Mouse (Mus musculus) liver, adult 2 months (tissue): Measurements from ENCODE around the gene Retnlb. TPM values are rescaled to one million over a fixed set of nuclear protein-coding genes. Genes with fewer than 3 reads are reported as not detected.
"Not testable (repeated sequence)": the region's sequence is repeated elsewhere in the genome, so short reads cannot be mapped to it uniquely, and the experiment has no call there.

ENCODE experiments used
- DNase-seq: peaks from one replicate; pipeline ENCODE4 v3.0.0-alpha.2; 2011; ENCODE audit warnings: low read depth, low spot score; ENCODE audit errors: extremely low read depth
- H3K27ac ChIP-seq: fragments of 200-500 bp; replicated peaks from 2 replicates; pipeline ENCODE4 v1.5.1; 2012; ENCODE audit warnings: low read depth, mild to moderate bottlenecking, control low read depth, inconsistent platforms, low read length; ENCODE audit not compliant: insufficient read depth
- H3K27me3 ChIP-seq: fragments of 200-500 bp; 2 replicates; pipeline ENCODE4 v1.6.1; 2012; ENCODE audit warnings: mild to moderate bottlenecking, moderate library complexity, low read length, inconsistent platforms; ENCODE audit not compliant: control insufficient read depth, insufficient read depth
- H3K36me3 ChIP-seq: fragments of 200-500 bp; 2 replicates; pipeline ENCODE4 v1.6.1; 2012; ENCODE audit warnings: low read length, inconsistent platforms; ENCODE audit not compliant: control insufficient read depth, insufficient read depth
- H3K4me1 ChIP-seq: fragments of 200-500 bp; 2 replicates; pipeline ENCODE4 v1.6.1; 2011; ENCODE audit warnings: low read length; ENCODE audit not compliant: control insufficient read depth, insufficient read depth
- H3K4me3 ChIP-seq: fragments of 200-500 bp; 2 replicates; pipeline ENCODE4 v1.5.1; 2011; ENCODE audit warnings: low read depth, mild to moderate bottlenecking, control low read depth, low read length, moderate library complexity; ENCODE audit not compliant: insufficient read depth
- H3K79me2 ChIP-seq: fragments of 200-500 bp; 2 replicates; pipeline ENCODE4 v1.6.1; 2012; ENCODE audit warnings: inconsistent platforms, mild to moderate bottlenecking, low read length, moderate library complexity; ENCODE audit not compliant: control insufficient read depth, insufficient read depth
- H3K9ac ChIP-seq: fragments of 200-500 bp; 2 replicates; pipeline ENCODE4 v1.6.1; 2012; ENCODE audit warnings: low read depth, mild to moderate bottlenecking, control low read depth, inconsistent platforms, low read length
- CTCF ChIP-seq: fragments of 200-500 bp; IDR thresholded peaks from 2 replicates; pipeline ENCODE4 v1.5.1; 2011; ENCODE audit warnings: low read depth, low read length, control low read depth
- POLR2A ChIP-seq: fragments of 200-500 bp; IDR thresholded peaks from 2 replicates; pipeline ENCODE4 v1.6.1; 2011; ENCODE audit warnings: low read length, control low read depth; ENCODE audit not compliant: insufficient read depth; ENCODE audit errors: extremely low read depth
- WGBS: fragments of 180-500 bp; shearing (Covaris S2); methylation state at CpG from one replicate; pipeline ENCODE4 v1.1.7; 2018; 5-methylcytosine and 5-hydroxymethylcytosine counted together
- polyA plus RNA-seq: library from polyadenylated mRNA; depleted of rRNA; stranded (reverse); fragments of >200 nt; gene quantifications from 2 replicates; pipeline ENCODE4 v1.2.3, GENCODE M21; 2012; rRNA removed
- total RNA-seq: library from RNA; depleted of rRNA; stranded (reverse); fragments of >200 nt; gene quantifications from 2 replicates; pipeline ENCODE4 v1.2.3, GENCODE M21; 2014; rRNA removed

The Retnlb gene
- total and polyA plus RNA-seq, 2 experiments, result not detected

DNA sequence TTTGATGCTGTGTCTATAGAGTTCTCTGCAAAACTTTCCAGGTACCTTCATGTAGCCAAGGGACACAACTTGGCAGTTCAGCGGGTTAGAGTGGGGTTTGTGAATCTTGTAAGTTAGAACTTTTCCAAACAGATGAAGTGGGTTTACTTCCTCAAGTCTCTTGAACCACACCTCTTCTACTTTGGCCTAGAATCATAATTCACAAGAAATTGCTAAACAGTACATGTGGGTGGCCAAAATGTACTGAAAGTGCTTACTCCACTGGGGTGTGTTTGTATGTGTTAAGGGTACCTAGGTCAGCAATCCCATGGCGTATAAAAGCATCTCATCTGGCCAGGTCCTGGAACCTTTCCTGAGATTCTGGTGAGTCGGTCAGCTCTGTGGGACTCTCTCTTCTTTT lies 25.6 kb downstream of the Retnlb start, which contains the start of gene Retnla:
TSS of gene Retnla (plus strand) at position 286 of the 400 bp plus-strand sequence.
- Histone ChIP-seq H3K4me1 (no peaks in the 10 kb centered on the region; the same call in 1 of the 2 replicates), H3K9ac (no peak within 1 kb of the TSS), H3K79me2 (no peaks in the 10 kb centered on the region), H3K4me3 (no peak within 1 kb of the TSS), H3K36me3 (no peaks in the 10 kb centered on the region), H3K27me3 (no peaks in the 10 kb centered on the region), H3K27ac (no peak within 1 kb of the TSS)
- whole genome bisulfite sequencing, result 87% methylated on average over 3 of the region's 3 CpGs
- DNase-seq, result no peak
- no peak for TF ChIP-seq POLR2A
- TF ChIP-seq CTCF, result no peak

DNA sequence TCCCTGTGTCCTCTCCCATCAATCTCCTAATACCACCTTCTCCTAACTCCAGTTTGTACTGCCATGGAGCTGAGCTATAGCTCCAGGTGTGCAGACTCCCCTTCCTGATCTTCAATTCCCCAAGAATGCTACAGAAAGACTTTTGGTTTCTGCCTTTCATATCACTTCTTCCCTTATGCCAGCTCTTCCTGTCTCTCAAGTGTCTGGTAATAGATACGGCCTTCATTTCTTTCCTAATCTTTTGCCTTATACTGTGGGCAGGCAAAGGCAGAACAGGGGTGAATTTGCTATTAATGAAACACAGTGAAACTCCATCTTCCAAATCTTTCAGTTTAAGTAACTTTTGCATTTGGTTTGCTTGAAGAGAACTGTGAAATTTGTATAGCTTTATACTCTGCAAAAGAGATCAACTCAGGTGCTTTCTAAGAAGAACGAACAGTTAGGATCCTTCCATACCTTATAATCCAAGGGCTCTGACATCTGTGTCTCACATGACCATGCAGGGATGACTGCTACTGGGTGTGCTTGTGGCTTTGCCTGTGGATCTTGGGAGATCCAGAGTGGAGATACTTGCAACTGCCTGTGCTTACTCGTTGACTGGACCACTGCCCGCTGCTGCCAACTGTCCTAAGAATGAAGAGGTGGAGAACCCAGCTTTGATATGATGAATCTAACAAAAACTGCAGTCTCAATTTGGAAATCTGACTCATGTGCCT lies 27.2 kb downstream of the Retnlb start:
- H3K4me1 ChIP-seq, result no peaks in the 10 kb centered on the region; the same call in 1 of the 2 replicates
- H3K9ac ChIP-seq, result no peak overlapping the region
- DNase-seq, result no peak
- no peak for TF ChIP-seq POLR2A
- no peaks in the 10 kb centered on the region for H3K79me2 ChIP-seq
- H3K4me3 ChIP-seq, result no peak overlapping the region
- 86% methylated on average over 4 of the region's 4 CpGs for WGBS
- H3K27me3 ChIP-seq, result no peaks in the 10 kb centered on the region
- H3K36me3 ChIP-seq, result no peaks in the 10 kb centered on the region
- H3K27ac ChIP-seq, result no peak overlapping the region

DNA sequence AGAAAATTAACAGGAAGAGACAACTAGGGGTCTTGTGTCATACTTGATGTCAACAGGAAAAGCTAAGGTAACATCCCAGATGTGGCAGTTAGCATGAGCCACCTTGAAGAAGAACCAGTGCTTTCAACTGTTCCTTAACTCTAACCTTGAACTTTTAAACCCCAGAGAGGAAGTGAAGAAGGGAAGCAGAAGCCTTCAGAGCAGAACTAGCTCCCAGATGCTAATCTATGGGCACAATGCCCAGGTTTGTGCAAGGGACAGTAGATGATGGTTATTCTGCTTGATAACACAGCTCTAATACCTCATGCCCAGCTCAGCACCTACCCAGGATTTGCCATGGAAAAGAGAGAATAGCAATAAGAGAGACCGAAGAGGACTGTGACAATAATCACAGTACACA lies 48.3 kb downstream of the Retnlb start:
- not testable (repeated sequence) for H3K4me1 ChIP-seq, H3K9ac ChIP-seq, H3K4me3 ChIP-seq, H3K27me3 ChIP-seq, H3K79me2 ChIP-seq, H3K36me3 ChIP-seq, H3K27ac ChIP-seq
- DNase-seq, result peak; percentile 8
- 100% methylated on average over 1 of the region's 1 CpGs for WGBS

DNA sequence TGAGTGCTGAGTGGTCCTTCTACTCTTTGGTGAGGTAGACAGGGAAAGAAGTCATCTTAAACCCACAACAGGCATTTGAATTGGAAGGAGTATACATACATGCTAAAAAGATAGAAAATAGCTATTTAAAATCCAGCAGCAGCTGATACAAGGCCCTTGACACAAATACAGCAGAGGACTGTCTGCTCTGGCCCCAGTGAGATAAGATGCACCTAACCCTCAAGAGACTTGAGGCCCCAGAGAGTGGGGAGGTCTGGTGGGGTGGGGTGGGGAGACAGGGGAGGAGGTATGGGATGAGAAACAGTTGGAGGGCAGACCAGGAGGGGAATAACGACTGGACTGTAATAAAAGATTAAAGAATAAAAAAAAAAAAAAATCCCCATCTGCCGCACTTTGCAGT lies 51.0 kb downstream of the Retnlb start:
- TF ChIP-seq CTCF (no peak), POLR2A (no peak)
- WGBS, result 77% methylated on average over 2 of the region's 2 CpGs
- Histone ChIP-seq H3K27me3 (no peaks in the 10 kb centered on the region), H3K4me3 (no peak overlapping the region), H3K79me2 (no peaks in the 10 kb centered on the region), H3K4me1 (no peaks in the 10 kb centered on the region), H3K27ac (no peak overlapping the region), H3K36me3 (no peaks in the 10 kb centered on the region), H3K9ac (no peak overlapping the region)
- no peak for DNase-seq

Other genes with a start within 250 kb of the Retnlb start
- not detected in 2 replicates for gene Trat1, start 44.8 kb upstream of the Retnlb start, total RNA-seq
- 0.02 TPM in 1 of 2 replicates, not detected in the other for gene Trat1, start 44.8 kb upstream of the Retnlb start, polyA plus RNA-seq
- gene Retnla, start 25.7 kb downstream of the Retnlb start, total RNA-seq, result 0.18 TPM in 1 of 2 replicates, not detected in the other
- not detected in 2 replicates for gene Retnla, start 25.7 kb downstream of the Retnlb start, polyA plus RNA-seq
- 0.74 TPM in 1 of 2 replicates, not detected in the other for gene Retnlg, start 55.8 kb downstream of the Retnlb start, total RNA-seq
- gene Retnlg, start 55.8 kb downstream of the Retnlb start, polyA plus RNA-seq, result 0.42 and 0.75 TPM in 2 replicates
- 3.4 and 4.0 TPM in 2 replicates for gene Dzip3, start 177.3 kb downstream of the Retnlb start, total RNA-seq
- gene Dzip3, start 177.3 kb downstream of the Retnlb start, polyA plus RNA-seq, result 0.21 and 0.37 TPM in 2 replicates
- gene Cip2a, start 177.3 kb downstream of the Retnlb start, total RNA-seq, result 1.0 and 1.3 TPM in 2 replicates
- 0.18 and 0.66 TPM in 2 replicates for gene Cip2a, start 177.3 kb downstream of the Retnlb start, polyA plus RNA-seq
- gene Myh15, start 240.6 kb downstream of the Retnlb start, total RNA-seq, result not detected in 2 replicates
- not detected in 2 replicates for gene Myh15, start 240.6 kb downstream of the Retnlb start, polyA plus RNA-seq